Mouse (Mus musculus): ENCODE data around the gene Gast.

GRCm38 (mm10) chr11:100382682-100383081 lies 48.5 kb downstream of the Gast start:
- TF ChIP-seq CTCF (IDR thresholded peaks at IDR 0.05; ENCODE audit: borderline replicate concordance, insufficient read depth, low read depth, low read length) (no peak), POLR2A (IDR thresholded peaks at IDR 0.05; ENCODE audit: borderline replicate concordance, insufficient read depth, low read length) (no peak)

All from cerebellum, adult 2 months (tissue).